Mouse (Mus musculus) embryonic facial prominence, embryonic 11.5 days (tissue): ENCODE measurements at regions not wholly inside any gene's neighbourhood (a gene's known extent, or its start where the extent isn't known, plus 50 kb on each side); places are given as distances from the start of the nearest gene placed in this dataset.

Experiments used
- ATAC-seq: fragments of 200-750 bp; cut with Nextera tagmentation; replicated peaks from 2 replicates; pipeline ENCODE4 v1.8.0; 2017; ENCODE audit warnings: low read depth; ENCODE audit not compliant: insufficient number of reproducible peaks, low FRiP score, low TSS enrichment
- DNase-seq: peaks from one replicate; pipeline ENCODE4 v3.0.0-alpha.2; 2015; ENCODE audit warnings: low spot score
- H3K27ac ChIP-seq: fragments of 300-500 bp; sonication (generic); replicated peaks from 2 replicates; pipeline ENCODE4 v1.5.1; 2014; ENCODE audit warnings: mild to moderate bottlenecking, low read depth, low read length, control low read depth
- H3K27me3 ChIP-seq: fragments of 300-500 bp; sonication (generic); 2 replicates; pipeline ENCODE4 v1.6.1; 2014; ENCODE audit warnings: mild to moderate bottlenecking, low read length, moderate library complexity, mixed read lengths; ENCODE audit not compliant: control insufficient read depth, insufficient read depth
- H3K36me3 ChIP-seq: fragments of 300-500 bp; sonication (generic); replicated peaks from 2 replicates; pipeline ENCODE4 v1.6.1; 2014; ENCODE audit warnings: low read depth, mild to moderate bottlenecking, low read length, moderate library complexity, mixed read lengths; ENCODE audit not compliant: control insufficient read depth, insufficient read depth
- H3K4me1 ChIP-seq: fragments of 300-500 bp; sonication (generic); 2 replicates; pipeline ENCODE4 v1.6.1; 2014; ENCODE audit warnings: low read length, mixed read lengths; ENCODE audit not compliant: control insufficient read depth, insufficient read depth
- H3K4me2 ChIP-seq: fragments of 300-500 bp; sonication (generic); 2 replicates; pipeline ENCODE4 v1.6.1; 2014; ENCODE audit warnings: low read depth, mild to moderate bottlenecking, control low read depth, low read length, moderate library complexity
- H3K4me3 ChIP-seq: fragments of 300-500 bp; sonication (generic); 2 replicates; pipeline ENCODE4 v1.5.1; 2014; ENCODE audit warnings: low read depth, low read length, control low read depth
- H3K9ac ChIP-seq: fragments of 300-500 bp; sonication (generic); replicated peaks from 2 replicates; pipeline ENCODE4 v1.6.1; 2014; ENCODE audit warnings: mild to moderate bottlenecking, control low read depth, low read length
- H3K9me3 ChIP-seq: fragments of 300-500 bp; sonication (generic); replicated peaks from 2 replicates; pipeline ENCODE4 v1.6.1; 2016; ENCODE audit warnings: mild to moderate bottlenecking, low read length, inconsistent platforms, mixed read lengths; ENCODE audit not compliant: control insufficient read depth
- WGBS: fragments of 180-500 bp; shearing (Covaris S2); extraction: QIAGEN DNeasy Blood & Tissue Kit; methylation state at CpG from one replicate; pipeline ENCODE4 v1.1.7; 2014; 5-methylcytosine and 5-hydroxymethylcytosine counted together

DNA sequence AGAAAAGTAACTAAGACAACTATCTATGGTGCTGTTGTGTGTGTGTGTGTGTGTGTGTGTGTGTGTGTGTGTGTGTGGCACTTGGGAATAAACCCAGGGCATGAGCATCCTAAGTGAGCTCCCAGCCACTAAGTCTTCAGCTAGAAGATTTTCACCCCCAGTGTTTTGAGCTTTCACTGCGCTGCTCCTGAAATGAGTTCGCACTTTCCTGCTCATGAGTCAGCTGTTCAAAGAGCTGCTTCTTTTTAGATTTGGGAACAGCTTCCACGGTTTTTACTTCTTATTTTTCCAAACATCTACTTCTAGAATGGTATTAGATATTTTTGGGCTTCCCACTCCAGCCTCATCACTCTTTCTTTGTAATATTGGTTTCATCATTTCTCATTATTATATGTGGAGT is 129.7 kb upstream of the St8sia2 start:
- Histone ChIP-seq H3K4me1 (no peaks in the 10 kb centered on the region), H3K9me3 (no peaks in the 10 kb centered on the region), H3K4me2 (no peak overlapping the region), H3K27me3 (no peaks in the 10 kb centered on the region), H3K4me3 (no peak overlapping the region), H3K27ac (no peak overlapping the region), H3K36me3 (no peaks in the 10 kb centered on the region), H3K9ac (no peak overlapping the region)
- WGBS = 87% methylated on average over 3 of the region's 3 CpGs
- DNase-seq = no peak
- ATAC-seq = no peak

DNA sequence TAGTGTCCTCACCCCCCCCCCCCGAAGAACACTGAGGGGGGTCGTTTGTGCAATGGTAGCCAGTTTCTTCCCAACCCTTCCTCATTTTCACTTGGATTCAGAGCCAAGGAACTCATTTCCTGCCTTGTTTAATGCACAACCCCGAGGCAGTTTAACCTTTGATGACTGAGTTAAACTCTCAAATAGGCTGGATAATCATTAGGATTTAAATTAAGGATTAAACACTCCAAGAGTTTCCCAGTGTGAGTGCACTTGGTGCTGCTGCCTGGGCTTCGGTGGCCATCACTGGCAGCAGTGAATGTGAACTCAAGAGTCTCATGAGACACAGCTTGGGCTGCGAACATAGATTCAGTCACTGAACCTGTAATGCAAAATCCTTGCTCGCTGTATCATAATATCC is 124.7 kb upstream of the St8sia2 start:
- ATAC-seq (no peak), DNase-seq (no peak)
- Histone ChIP-seq H3K36me3 (no peaks in the 10 kb centered on the region), H3K4me3 (no peak overlapping the region), H3K9me3 (no peaks in the 10 kb centered on the region), H3K27me3 (no peaks in the 10 kb centered on the region), H3K27ac (no peak overlapping the region), H3K9ac (no peak overlapping the region), H3K4me1 (no peaks in the 10 kb centered on the region), H3K4me2 (no peak overlapping the region)
- WGBS = 65% methylated on average over 6 of the region's 6 CpGs

DNA sequence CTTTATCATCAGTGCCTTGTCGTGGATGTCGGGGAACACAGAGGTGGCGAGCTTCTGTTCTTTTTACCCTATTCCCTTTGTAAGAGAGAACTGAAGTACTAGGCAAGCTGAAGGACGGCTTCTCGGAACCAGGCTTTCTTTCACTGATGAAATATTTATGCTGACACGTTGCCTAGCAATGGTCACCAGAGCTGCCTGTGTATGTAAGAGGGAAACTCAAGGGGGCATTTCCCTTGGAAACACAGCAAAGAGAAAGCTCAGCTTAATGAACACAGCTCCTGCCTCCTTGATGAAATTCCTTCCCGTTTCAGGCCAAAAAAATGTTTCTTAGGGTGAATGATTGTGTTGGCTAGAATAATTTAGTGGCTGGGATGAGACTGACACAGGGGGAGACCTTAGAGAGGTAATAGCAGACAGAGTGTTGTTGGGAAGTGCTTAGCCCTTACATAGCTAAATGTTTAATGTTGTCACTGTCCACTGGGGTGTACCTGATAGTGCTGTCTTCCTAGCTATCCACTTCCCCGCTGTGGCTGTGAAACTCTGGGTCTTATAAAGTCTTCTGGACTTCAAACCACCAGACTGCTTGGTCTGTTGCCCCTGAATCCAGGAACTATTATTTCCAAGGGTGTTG is 116.8 kb upstream of the St8sia2 start:
- H3K4me1 ChIP-seq = no peaks in the 10 kb centered on the region
- DNase-seq (no peak), ATAC-seq (no peak)
- H3K4me2 ChIP-seq = no peak overlapping the region
- H3K9ac ChIP-seq = no peak overlapping the region
- no peak overlapping the region for H3K4me3 ChIP-seq
- 72% methylated on average over 8 of the region's 8 CpGs for WGBS
- H3K36me3 ChIP-seq = no peaks in the 10 kb centered on the region
- H3K27me3 ChIP-seq = no peaks in the 10 kb centered on the region
- H3K9me3 ChIP-seq = no peaks in the 10 kb centered on the region
- H3K27ac ChIP-seq = no peak overlapping the region

DNA sequence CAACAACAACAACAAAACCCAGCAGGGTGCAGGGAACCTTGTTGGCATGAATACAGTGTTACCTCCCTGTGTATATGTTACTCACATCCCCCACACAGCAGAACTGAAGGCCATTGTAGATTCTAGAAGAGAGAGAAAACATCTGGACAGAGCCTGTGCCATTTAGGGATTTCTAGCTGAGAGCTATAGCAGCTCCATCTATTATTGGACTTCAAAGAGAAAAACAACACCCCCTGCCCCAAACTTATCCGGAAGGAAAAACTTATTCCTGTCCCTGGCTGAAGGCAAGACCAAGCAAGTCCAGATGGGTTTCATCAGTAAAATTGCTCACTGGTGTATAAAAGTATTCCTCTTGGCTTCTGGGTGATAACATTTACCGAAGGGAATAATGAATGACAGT is 98.6 kb upstream of the St8sia2 start:
- ATAC-seq (no peak; the same call in 1 of the 2 replicates), DNase-seq (peak; percentile 74)
- Histone ChIP-seq H3K4me3 (no peak overlapping the region), H3K9ac (no peak overlapping the region), H3K4me1 (no peaks in the 10 kb centered on the region), H3K4me2 (no peak overlapping the region), H3K27me3 (no peaks in the 10 kb centered on the region), H3K27ac (no peak overlapping the region), H3K9me3 (no peaks in the 10 kb centered on the region), H3K36me3 (no peaks in the 10 kb centered on the region)
- 29% methylated on average over 2 of the region's 2 CpGs for WGBS

DNA sequence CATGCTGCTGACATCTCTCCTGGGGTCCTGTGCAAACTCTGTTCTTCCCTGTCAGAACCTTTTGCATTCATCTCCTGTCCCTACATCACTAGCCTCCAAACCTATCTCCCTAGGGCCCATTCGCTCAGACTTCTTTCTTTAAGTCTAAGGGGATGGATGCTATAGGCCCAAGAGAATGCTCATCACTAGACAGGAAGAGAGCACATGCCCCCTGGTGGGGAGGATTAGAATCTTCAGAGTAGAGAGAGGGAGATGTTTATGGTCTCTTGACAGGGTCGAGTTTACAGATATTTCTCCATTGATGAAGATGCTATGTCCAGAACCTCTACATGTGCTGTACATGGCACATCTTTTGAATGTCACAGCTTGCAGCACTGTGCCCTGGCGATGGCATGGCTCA is 94.9 kb upstream of the St8sia2 start:
- H3K9ac ChIP-seq = no peak overlapping the region
- ATAC-seq = no peak; the same call in 1 of the 2 replicates
- no peak overlapping the region for H3K27ac ChIP-seq
- no peak overlapping the region for H3K4me2 ChIP-seq
- H3K4me1 ChIP-seq = no peaks in the 10 kb centered on the region
- H3K4me3 ChIP-seq = no peak overlapping the region
- WGBS = 65% methylated on average over 3 of the region's 3 CpGs
- peak; percentile 25 for DNase-seq
- no peaks in the 10 kb centered on the region for H3K36me3 ChIP-seq
- no peaks in the 10 kb centered on the region for H3K27me3 ChIP-seq
- H3K9me3 ChIP-seq = no peaks in the 10 kb centered on the region

DNA sequence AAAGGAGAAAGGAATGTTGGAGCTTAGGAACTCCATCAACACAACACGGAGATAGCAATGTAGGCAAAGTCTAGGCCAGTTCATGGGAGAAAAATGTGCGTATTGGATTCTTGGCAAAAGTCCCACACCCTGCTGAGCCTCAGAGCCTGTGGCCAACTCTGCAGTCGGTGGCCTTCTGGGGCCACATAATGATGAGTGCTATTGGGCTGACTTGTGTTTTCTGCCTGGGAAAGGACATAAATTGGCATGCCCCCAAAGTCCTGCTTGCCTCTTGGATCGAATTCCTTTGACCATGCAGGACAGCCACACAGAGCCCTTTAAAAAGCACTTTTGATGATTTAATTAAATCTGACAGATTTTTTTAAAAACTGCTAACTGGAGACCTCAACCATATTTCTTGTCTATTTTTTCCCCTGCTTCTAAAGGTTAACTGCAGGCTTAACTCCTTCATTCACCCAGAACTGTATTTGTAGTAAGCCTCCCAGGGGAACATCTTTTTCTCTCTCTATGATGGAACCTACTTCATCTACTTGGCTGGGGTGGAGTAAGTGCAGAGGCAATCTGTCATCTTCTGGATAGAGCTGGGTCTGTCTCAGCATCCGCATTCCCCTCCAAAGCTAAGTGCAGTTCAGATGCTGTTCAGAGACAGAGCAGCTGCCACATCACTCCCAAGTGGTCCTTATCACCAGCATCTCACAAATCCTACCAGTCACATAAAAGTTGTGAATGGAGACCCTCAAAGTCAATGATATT is 93.9 kb upstream of the St8sia2 start:
- no peak for ATAC-seq
- WGBS = 65% methylated on average over 5 of the region's 5 CpGs
- no peak for DNase-seq

DNA sequence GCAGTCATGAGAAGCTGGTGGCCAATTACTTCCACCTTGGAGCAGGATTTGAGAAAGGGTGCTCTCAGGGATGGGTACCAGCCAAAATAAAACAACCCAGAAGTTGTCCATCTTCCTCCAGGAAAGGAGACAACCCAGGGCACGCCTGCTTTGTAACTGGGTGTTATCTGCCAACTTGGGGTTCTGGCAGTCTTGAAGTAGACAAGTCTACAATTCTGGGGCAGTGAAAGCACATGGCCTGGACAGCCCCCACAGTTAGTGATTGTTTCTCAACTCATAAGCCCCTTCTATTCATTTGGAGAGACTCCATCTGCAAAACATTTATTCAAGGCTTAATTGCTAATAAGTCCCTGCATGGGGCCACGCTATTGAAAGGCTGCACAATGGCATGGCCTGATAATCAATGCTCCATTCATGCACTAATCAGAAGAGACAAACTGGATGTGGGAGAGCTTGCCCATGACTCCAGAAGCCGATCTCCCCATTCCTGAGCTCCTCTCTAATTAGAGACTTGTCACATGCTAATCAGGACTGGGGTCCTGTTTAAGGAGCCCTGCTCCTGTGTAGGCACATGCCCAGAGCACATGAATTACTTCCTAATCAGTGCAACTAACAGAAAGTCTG is 78.0 kb upstream of the St8sia2 start:
- Histone ChIP-seq H3K9ac (no peak overlapping the region), H3K4me3 (no peak overlapping the region), H3K4me2 (no peak overlapping the region), H3K27ac (no peak overlapping the region), H3K9me3 (no peaks in the 10 kb centered on the region), H3K4me1 (no peaks in the 10 kb centered on the region), H3K27me3 (no peaks in the 10 kb centered on the region), H3K36me3 (no peaks in the 10 kb centered on the region)
- ATAC-seq = no peak; the same call in 1 of the 2 replicates
- 44% methylated on average over 3 of the region's 3 CpGs for WGBS
- DNase-seq = no peak

More for the DNA sequence above, 93.9 kb upstream of the St8sia2 start:
- Histone ChIP-seq H3K27ac (no peak overlapping the region), H3K36me3 (no peaks in the 10 kb centered on the region), H3K9ac (no peak overlapping the region), H3K9me3 (no peaks in the 10 kb centered on the region), H3K4me2 (no peak overlapping the region), H3K4me1 (no peaks in the 10 kb centered on the region), H3K4me3 (no peak overlapping the region), H3K27me3 (no peaks in the 10 kb centered on the region)

DNA sequence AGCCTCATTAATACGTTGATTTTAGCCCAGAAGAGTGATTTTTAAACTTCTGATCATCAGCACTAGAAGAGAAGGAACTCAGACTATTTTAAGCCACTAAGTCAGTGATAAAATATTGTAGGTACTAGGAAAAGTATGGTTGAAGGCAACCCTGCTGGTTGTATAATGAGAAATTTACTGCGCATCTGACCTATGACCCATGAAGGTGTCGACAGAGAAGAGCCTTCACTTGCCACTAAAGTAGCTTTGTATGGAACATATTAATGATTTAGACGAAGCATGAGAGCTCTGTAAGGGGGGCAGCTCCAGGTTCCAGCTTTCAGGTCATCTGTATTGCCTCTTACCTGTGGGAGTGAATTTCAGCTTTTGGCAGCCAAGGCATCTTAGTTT is 67.4 kb upstream of the St8sia2 start:
- no peak overlapping the region for H3K4me3 ChIP-seq
- 81% methylated on average over 4 of the region's 4 CpGs for WGBS
- no peaks in the 10 kb centered on the region for H3K4me1 ChIP-seq
- H3K27me3 ChIP-seq = no peaks in the 10 kb centered on the region
- H3K27ac ChIP-seq = no peak overlapping the region
- DNase-seq (no peak), ATAC-seq (no peak)
- H3K36me3 ChIP-seq = no peaks in the 10 kb centered on the region
- no peak overlapping the region for H3K9ac ChIP-seq
- no peak overlapping the region for H3K4me2 ChIP-seq
- no peaks in the 10 kb centered on the region for H3K9me3 ChIP-seq
